Mouse (Mus musculus) cortical plate, adult 2 months (tissue): ENCODE results near the gene Tmem143.

Experiments used
- CTCF ChIP-seq: fragments of 200-500 bp; IDR thresholded peaks from 2 replicates; pipeline ENCODE4 v1.5.1; 2011; ENCODE audit warnings: mild to moderate bottlenecking, control low read depth, low read length; ENCODE audit not compliant: insufficient read depth; ENCODE audit errors: extremely low read depth
- POLR2A ChIP-seq: fragments of 200-500 bp; IDR thresholded peaks from 2 replicates; pipeline ENCODE4 v1.6.1; 2011; ENCODE audit warnings: mild to moderate bottlenecking, low read length, control low read depth; ENCODE audit not compliant: insufficient read depth; ENCODE audit errors: extremely low read depth

DNA sequence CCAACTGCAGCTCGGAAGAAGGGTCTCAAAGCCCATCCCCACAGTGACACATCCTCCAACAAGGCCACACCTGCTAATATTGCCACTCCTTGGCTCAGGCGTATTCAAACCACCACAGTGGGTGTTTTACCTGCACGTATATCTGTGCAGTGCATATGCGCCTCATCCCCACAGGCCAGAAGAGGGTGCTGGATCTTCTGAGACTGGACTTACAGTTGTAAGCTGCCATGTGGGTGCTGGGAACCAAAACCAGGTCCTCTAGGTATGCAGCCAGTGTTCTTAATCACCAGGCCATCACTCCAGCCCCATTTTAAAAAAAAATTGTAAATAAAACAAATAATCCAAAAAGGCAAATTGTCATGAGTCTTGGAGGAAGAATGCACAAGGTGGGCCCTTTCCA lies 16.2 kb upstream of the Tmem143 start:
- TF ChIP-seq POLR2A (no peak), CTCF (no peak)
